Mouse (Mus musculus) lung, adult 18-20 months (tissue): ENCODE results near the gene Spats2.

ENCODE experiments used
- DNase-seq, 2 experiments: peaks; one replicate each; pipeline ENCODE4 v3.0.0; 2022; ENCODE audit warnings: mixed read lengths in 2 of 2

Spats2 gene

DNA sequence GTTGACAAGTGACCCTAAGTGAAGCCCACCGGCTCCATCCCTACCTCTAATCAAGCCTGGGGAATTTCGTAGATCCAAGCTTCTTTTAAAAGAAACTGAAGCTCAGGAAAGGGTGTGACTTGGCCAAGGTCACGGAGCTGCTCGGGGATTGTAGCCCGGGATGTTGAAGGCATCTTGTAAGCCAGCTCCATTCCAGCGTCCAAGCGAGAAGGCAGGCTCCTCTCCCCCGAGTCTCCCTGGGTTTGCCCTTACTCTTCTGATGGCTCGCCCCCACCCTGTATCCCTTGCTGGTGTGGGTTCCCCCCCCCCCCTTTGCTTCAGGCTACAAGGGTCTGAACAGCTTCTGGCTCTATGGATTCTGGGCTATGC lies 27.2 kb upstream of the Spats2 start:
- DNase-seq, result no peak

DNA sequence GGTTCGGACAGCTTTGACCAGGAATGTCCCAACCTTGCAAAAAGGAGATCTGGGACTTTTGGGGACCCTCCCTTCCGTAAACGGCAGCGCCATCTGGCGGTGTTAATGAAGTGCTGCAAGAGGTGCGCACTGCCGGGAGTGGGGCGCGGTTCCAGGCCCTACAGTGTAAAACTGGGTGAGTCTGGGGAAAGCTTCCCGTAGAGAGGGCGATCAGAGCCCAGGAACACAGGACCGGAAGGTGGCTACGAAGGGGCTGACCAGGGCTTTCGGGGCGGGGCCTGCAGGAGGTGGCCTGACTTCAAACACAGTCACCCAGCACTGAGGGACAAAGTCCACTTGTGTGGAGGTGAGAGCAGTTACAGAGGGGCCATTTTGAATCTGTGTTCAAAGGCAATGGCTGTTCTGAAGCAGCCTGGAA lies 26.6 kb upstream of the Spats2 start:
- DNase-seq, result peak; percentile 77 to 82

DNA sequence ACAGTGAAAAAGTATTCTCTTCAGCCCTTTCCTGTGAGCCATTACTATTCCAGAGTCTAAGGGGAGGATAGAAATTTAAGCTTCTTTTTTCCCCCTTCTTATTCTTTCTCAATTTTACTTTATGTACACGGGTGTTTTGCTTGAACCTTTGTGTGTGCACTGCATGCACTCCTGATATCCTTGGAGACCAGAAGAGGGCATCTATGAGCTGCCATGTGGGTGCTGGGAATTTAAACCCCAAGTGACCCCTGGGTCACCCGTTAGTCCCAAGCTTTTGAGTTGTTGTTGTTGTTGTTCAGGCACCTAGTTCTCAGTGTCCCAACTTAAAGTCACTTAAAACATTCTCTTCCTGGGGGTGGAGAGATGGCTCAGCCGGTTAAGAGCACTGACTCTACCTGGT lies 25.7 kb upstream of the Spats2 start:
- DNase-seq, result no peak

GRCm38 (mm10) chr15:99105238-99105637 lies 20.5 kb upstream of the Spats2 start:
- DNase-seq, result no peak

GRCm38 (mm10) chr15:99107866-99108265 lies 17.9 kb upstream of the Spats2 start:
- DNase-seq, result no peak

DNA sequence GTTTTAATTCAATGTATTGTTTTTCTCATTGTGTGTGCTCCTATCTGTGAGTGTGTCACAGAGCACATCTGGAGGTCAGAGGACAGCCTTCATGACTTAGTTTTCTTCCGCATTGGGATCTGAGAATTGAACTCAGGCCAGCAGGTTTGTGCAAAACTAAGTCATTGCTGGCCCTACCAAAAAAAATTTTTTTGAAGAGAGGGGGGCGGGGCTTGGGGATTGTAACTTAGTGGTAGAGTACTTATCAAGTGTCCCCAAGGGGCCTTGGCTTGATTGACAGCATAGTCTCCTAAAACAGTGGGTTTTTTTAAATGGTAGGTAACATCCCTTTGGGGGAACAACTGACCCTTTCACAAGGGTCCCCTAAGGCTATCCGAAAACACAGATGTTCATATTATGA lies 14.6 kb upstream of the Spats2 start:
- no peak for DNase-seq

GRCm38 (mm10) chr15:99111809-99112208 lies 13.9 kb upstream of the Spats2 start:
- DNase-seq, result no peak

DNA sequence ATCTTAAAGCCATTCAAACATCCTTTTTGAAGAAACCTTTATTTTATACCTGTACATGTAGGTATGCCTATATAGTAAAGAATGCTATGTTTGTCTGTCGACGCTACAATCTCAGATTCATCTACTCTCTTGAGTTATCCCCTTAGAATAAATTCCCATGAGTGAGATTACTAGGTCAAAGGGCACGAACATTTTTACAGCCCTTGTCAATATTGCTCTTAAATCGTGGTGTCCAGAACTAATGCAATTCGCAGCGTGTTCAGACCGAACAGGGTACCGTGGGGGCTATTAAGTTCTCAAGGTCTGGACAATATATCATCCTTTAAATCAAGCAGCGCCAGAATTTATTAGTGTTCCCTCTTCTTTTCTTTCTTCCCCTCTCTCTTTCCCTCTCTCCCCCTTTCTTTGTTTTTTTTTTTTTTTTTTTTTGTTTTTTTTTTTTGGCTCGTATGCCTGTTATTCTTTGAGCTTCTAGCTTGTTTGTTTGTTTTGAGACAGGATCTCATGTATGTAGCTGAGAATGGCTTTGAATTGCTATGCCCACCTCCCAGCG lies 12.8 kb upstream of the Spats2 start:
- DNase-seq, result no peak

DNA sequence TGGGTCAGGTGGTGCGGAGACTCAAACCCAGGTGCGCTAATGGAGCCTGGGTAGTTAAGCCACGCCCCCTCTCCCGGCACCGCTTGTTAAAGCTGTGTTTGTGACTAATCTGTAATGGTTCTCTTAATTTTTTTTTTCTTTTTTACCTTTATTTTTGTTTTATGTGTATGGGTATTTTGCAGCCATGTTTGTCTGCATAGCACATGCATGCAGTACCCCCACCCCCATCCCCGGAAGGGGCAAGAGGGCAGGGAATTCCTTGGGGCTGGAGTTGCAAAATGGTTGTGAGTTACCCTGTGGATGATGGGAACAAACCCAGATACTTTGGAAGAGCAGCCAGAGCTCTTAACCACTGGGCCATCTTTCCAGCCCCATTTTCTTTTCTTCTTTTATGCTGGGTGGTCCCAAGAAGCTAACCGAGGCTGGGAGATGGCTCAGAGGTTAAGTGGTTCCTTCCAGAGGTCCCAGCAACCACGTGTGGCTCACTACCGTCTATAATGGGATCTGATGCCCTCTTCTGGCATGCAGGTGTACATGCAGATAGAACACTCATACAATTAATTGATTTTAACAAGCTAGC lies 12.2 kb upstream of the Spats2 start:
- no peak for DNase-seq

GRCm38 (mm10) chr15:99114312-99115064 lies 11.2 kb upstream of the Spats2 start:
- DNase-seq, result no peak

DNA sequence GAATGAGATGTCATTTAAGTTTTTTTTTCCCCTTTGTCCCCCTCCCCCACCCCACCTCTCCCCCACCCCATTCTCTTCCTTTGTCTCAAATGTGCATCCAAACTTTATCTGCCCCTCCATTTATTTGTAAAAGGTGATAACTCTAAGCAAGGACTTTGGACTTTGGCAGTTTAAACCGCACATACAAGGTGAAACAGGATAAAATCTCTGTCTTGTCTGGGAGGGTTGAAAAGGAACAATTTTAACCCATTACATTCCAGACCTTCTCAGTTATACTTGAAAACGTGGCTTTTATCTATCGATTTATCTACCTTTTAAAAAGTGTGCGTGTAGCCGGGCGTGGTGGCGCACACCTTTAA lies 10.7 kb upstream of the Spats2 start:
- no peak for DNase-seq

GRCm38 (mm10) chr15:99116539-99116938 lies 9.2 kb upstream of the Spats2 start:
- no peak for DNase-seq

- no peak for DNase-seq
These were observed 4.9 kb upstream of the Spats2 start for GRCm38 (mm10) chr15:99120814-99121213.

DNA sequence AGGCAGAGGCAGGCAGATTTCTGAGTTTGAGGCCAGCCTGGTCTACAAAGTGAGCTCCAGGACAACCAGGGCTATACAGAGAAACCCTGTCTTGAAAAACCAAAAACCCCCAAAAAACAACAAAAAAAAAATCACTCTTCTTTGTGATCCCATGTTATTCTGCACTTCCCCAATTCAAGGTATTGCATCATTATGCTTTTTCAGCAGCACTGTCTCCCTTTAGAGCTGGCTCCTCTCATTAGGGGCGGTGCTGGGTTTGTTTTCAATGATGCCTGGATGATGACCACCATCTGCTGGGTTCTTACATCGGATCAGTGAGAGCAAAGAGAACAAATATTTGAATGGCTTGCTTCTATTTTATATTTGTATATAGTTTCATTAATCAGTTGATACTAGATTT lies 3.1 kb upstream of the Spats2 start:
- DNase-seq, result no peak

DNA sequence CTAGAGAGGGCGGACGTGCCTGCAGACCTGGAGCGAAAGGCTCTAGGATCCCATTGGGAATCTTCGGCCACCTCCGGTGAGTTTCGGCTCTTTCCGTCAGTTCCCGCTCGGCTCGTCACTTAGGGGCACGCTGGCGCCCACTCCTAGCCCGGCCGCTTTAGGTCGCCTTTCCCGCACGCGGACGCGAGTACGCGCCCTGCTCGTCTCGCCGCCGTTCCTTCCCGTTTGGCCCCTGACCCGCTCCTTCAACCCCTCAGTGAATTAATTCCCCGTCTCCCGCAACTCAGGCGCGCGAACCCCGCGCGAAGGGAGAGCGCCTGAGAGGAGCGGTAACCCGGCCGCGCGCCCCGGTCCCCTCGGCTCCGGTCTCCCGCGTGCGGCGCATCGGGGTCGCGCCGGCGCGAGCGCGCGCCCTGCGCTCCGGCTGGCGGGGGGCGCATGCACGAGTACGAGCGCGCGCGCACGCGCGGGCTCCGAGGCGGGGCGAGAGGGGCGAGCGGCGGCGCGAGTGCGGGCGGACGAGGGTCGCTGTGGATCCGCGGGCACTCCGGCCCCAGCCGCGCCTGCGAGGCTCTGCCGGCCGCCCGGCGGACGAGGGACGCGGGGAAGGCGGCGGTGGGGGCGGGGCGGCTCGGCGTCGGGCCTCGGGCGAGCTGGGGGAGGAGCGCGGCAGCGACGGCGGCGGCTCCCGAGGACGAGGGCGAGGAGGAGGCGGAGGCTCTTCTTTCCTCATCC lies 532 bp downstream of the Spats2 start:
- DNase-seq, result peak; percentile 81 to 86

DNA sequence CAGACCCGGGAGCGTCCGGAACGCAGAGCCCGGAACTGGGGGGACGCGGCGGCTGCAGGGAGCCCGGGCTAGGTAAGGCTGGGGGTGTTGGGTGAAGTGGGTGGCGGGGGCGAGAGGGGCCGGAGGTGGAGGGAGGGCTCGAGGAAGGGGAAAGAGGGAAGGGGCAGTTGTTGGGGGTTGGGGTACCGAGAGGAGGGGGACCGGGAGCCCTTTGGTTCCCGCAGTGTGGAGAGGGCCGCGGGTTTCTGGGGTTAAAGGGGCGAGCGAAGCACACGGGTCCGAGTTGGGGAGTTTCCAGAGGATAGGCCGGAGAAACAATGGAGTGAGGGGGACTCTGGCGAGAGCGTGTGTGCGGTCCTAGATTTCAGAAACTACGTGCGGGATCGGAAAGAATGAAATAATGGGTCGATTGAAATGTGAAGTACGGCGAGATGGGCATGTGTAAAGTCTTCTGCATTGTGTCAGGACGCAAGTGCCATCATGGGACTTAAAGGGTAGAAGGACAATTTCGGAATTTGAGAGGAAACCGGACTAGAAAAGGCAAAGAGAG lies 1.2 kb downstream of the Spats2 start:
- DNase-seq, result no peak

- DNase-seq, result no peak
These were observed 2.3 kb downstream of the Spats2 start for GRCm38 (mm10) chr15:99127851-99128522.

GRCm38 (mm10) chr15:99129441-99129840 lies 3.7 kb downstream of the Spats2 start:
- no peak for DNase-seq

- no peak for DNase-seq
These were observed 4.5 kb downstream of the Spats2 start for GRCm38 (mm10) chr15:99129956-99130910.

- no peak for DNase-seq
These were observed 12.7 kb downstream of the Spats2 start for GRCm38 (mm10) chr15:99138389-99138788.

GRCm38 (mm10) chr15:99139669-99140068 lies 14.0 kb downstream of the Spats2 start:
- DNase-seq, result peak in 1 of 2 experiments; percentile 34

GRCm38 (mm10) chr15:99150516-99150915 lies 24.8 kb downstream of the Spats2 start:
- no peak for DNase-seq
